Mouse (Mus musculus) intestine, embryonic 15.5 days (tissue): ENCODE results near the gene Klb. TPM values are rescaled to one million over a fixed set of nuclear protein-coding genes. Genes with fewer than 3 reads are reported as not detected.

Experiments
- ATAC-seq: fragments of 200-750 bp; cut with Nextera tagmentation; 2 replicates; pipeline ENCODE4 v1.8.0; 2017; ENCODE audit warnings: moderate TSS enrichment, moderate library complexity
- H3K27ac ChIP-seq: fragments of 300-500 bp; sonication (generic); 2 replicates; pipeline ENCODE4 v1.5.1; 2015; ENCODE audit warnings: mild to moderate bottlenecking, inconsistent platforms
- H3K27me3 ChIP-seq: fragments of 300-500 bp; sonication (generic); replicated peaks from 2 replicates; pipeline ENCODE4 v1.6.1; 2015; ENCODE audit warnings: inconsistent platforms
- H3K36me3 ChIP-seq: fragments of 300-500 bp; sonication (generic); 2 replicates; pipeline ENCODE4 v1.6.1; 2015; ENCODE audit warnings: inconsistent platforms
- H3K4me1 ChIP-seq: fragments of 300-500 bp; sonication (generic); replicated peaks from 2 replicates; pipeline ENCODE4 v1.6.1; 2015; ENCODE audit warnings: inconsistent platforms
- H3K4me2 ChIP-seq: fragments of 300-500 bp; sonication (generic); replicated peaks from 2 replicates; pipeline ENCODE4 v1.6.1; 2015; ENCODE audit warnings: mild to moderate bottlenecking, inconsistent platforms
- H3K4me3 ChIP-seq: fragments of 300-500 bp; sonication (generic); replicated peaks from 2 replicates; pipeline ENCODE4 v1.5.1; 2015; ENCODE audit warnings: inconsistent platforms
- H3K9ac ChIP-seq: fragments of 300-500 bp; sonication (generic); 2 replicates; pipeline ENCODE4 v1.6.1; 2015; ENCODE audit warnings: inconsistent platforms
- H3K9me3 ChIP-seq: fragments of 300-500 bp; sonication (generic); 2 replicates; pipeline ENCODE4 v1.6.1; 2016; ENCODE audit warnings: inconsistent platforms
- WGBS: fragments of 180-500 bp; shearing (Covaris S2); methylation state at CpG from one replicate; pipeline ENCODE4 v1.1.7; 2015; 5-methylcytosine and 5-hydroxymethylcytosine counted together
- polyA plus RNA-seq: library from polyadenylated mRNA; unstranded; fragments of >200 nt; fragmentation: Nextera tagmentation; extraction: Ambion mirVana; gene quantifications from 2 replicates; pipeline ENCODE4 v1.2.1, GENCODE M21; 2015

Gene Klb
- polyA plus RNA-seq, 1 experiment from 2014 or later, result 1.7 TPM

- H3K9me3 ChIP-seq, result no peaks in the 10 kb centered on the region
- 0 out of 2 replicates have a peak, but pooled peaks cover 3% of the 10 kb centered on the region for H3K4me1 ChIP-seq
- H3K27ac ChIP-seq, result peak within 1 kb of the TSS; percentile 88
- H3K36me3 ChIP-seq, result 0 out of 2 replicates have a peak, but pooled peaks cover 2% of the 10 kb centered on the region
- ATAC-seq, result peak; percentile 97
- H3K4me3 ChIP-seq, result peak within 1 kb of the TSS; percentile 91
- no peaks in the 10 kb centered on the region for H3K27me3 ChIP-seq
- H3K9ac ChIP-seq, result peak within 1 kb of the TSS; percentile 88
- peak within 1 kb of the TSS; percentile 82 for H3K4me2 ChIP-seq
- WGBS, result under 1% methylated on average over 65 of the region's 65 CpGs
Measured at GRCm38 (mm10) chr5:65335298-65336074, 12.6 kb upstream of the Klb start, which contains the start of gene Rfc1. TSS of gene Rfc1 (minus strand) at chr5:65335670.

- peak; percentile 8; the same call in 1 of the 2 replicates for ATAC-seq
- Histone ChIP-seq H3K27me3 (no peaks in the 10 kb centered on the region), H3K36me3 (0 out of 2 replicates have a peak, but pooled peaks cover 2% of the 10 kb centered on the region), H3K4me2 (peak overlapping the region; percentile 82), H3K9me3 (no peaks in the 10 kb centered on the region), H3K27ac (no peak overlapping the region), H3K9ac (0 out of 2 replicates have a peak overlapping the region, but pooled peaks have one; percentile 88), H3K4me3 (peak overlapping the region; percentile 91), H3K4me1 (0 out of 2 replicates have a peak, but pooled peaks cover 3% of the 10 kb centered on the region)
- 27% methylated on average over 4 of the region's 4 CpGs for WGBS
Measured at GRCm38 (mm10) chr5:65336075-65336355, 12.1 kb upstream of the Klb start.

GRCm38 (mm10) chr5:65338394-65338793 lies 9.7 kb upstream of the Klb start:
- 81% methylated on average over 6 of the region's 6 CpGs for WGBS
- no peaks in the 10 kb centered on the region for H3K27me3 ChIP-seq
- H3K36me3 ChIP-seq, result no peaks in the 10 kb centered on the region
- no peak overlapping the region for H3K4me2 ChIP-seq
- no peak overlapping the region for H3K4me3 ChIP-seq
- H3K4me1 ChIP-seq, result 0 out of 2 replicates have a peak, but pooled peaks cover 3% of the 10 kb centered on the region
- no peak for ATAC-seq
- H3K9me3 ChIP-seq, result no peaks in the 10 kb centered on the region
- no peak overlapping the region for H3K9ac ChIP-seq
- H3K27ac ChIP-seq, result no peak overlapping the region

GRCm38 (mm10) chr5:65340167-65340566 lies 7.9 kb upstream of the Klb start:
- 18% methylated on average over 4 of the region's 4 CpGs for WGBS
- H3K4me2 ChIP-seq, result no peak overlapping the region
- no peak overlapping the region for H3K4me3 ChIP-seq
- H3K9ac ChIP-seq, result no peak overlapping the region
- H3K4me1 ChIP-seq, result no peaks in the 10 kb centered on the region
- H3K27me3 ChIP-seq, result no peaks in the 10 kb centered on the region
- no peak overlapping the region for H3K27ac ChIP-seq
- H3K9me3 ChIP-seq, result no peaks in the 10 kb centered on the region
- H3K36me3 ChIP-seq, result no peaks in the 10 kb centered on the region
- ATAC-seq, result no peak

- H3K4me2 ChIP-seq, result 0 out of 2 replicates have a peak overlapping the region, but pooled peaks have one; percentile 6
- WGBS, result 64% methylated on average over 10 of the region's 10 CpGs
- H3K27me3 ChIP-seq, result no peaks in the 10 kb centered on the region
- H3K4me1 ChIP-seq, result no peaks in the 10 kb centered on the region
- ATAC-seq, result no peak
- no peak overlapping the region for H3K27ac ChIP-seq
- no peak overlapping the region for H3K4me3 ChIP-seq
- H3K36me3 ChIP-seq, result no peaks in the 10 kb centered on the region
- H3K9me3 ChIP-seq, result no peaks in the 10 kb centered on the region
- no peak overlapping the region for H3K9ac ChIP-seq
Measured at GRCm38 (mm10) chr5:65350508-65350907, 2.4 kb downstream of the Klb start.

GRCm38 (mm10) chr5:65354097-65354496 lies 6.0 kb downstream of the Klb start:
- Histone ChIP-seq H3K4me3 (no peak overlapping the region), H3K4me2 (no peak overlapping the region), H3K27ac (no peak overlapping the region), H3K4me1 (no peaks in the 10 kb centered on the region), H3K36me3 (no peaks in the 10 kb centered on the region), H3K9ac (no peak overlapping the region), H3K9me3 (no peaks in the 10 kb centered on the region), H3K27me3 (no peaks in the 10 kb centered on the region)
- no peak for ATAC-seq
- 66% methylated on average over 3 of the region's 3 CpGs for WGBS

- no peak for ATAC-seq
- no peaks in the 10 kb centered on the region for H3K4me1 ChIP-seq
Measured at GRCm38 (mm10) chr5:65354985-65355384, 6.9 kb downstream of the Klb start.

GRCm38 (mm10) chr5:65356851-65357250 lies 8.7 kb downstream of the Klb start:
- Histone ChIP-seq H3K4me1 (no peaks in the 10 kb centered on the region), H3K4me2 (no peak overlapping the region), H3K9ac (no peak overlapping the region), H3K36me3 (no peaks in the 10 kb centered on the region), H3K27me3 (no peaks in the 10 kb centered on the region), H3K4me3 (no peak overlapping the region), H3K27ac (no peak overlapping the region), H3K9me3 (no peaks in the 10 kb centered on the region)
- WGBS, result 76% methylated on average over 6 of the region's 6 CpGs
- ATAC-seq, result peak; percentile 91

More at GRCm38 (mm10) chr5:65354985-65355384, 6.9 kb downstream of the Klb start:
- H3K4me2 ChIP-seq, result no peak overlapping the region
- H3K36me3 ChIP-seq, result no peaks in the 10 kb centered on the region
- H3K9ac ChIP-seq, result no peak overlapping the region
- H3K4me3 ChIP-seq, result no peak overlapping the region
- 81% methylated on average over 5 of the region's 5 CpGs for WGBS
- H3K9me3 ChIP-seq, result no peaks in the 10 kb centered on the region
- no peak overlapping the region for H3K27ac ChIP-seq
- H3K27me3 ChIP-seq, result no peaks in the 10 kb centered on the region

GRCm38 (mm10) chr5:65357771-65358170 lies 9.7 kb downstream of the Klb start:
- Histone ChIP-seq H3K9me3 (no peaks in the 10 kb centered on the region), H3K4me3 (no peak overlapping the region), H3K36me3 (no peaks in the 10 kb centered on the region), H3K4me2 (no peak overlapping the region), H3K4me1 (no peaks in the 10 kb centered on the region), H3K27ac (no peak overlapping the region), H3K9ac (no peak overlapping the region), H3K27me3 (no peaks in the 10 kb centered on the region)
- no peak for ATAC-seq
- WGBS, result 86% methylated on average over 3 of the region's 3 CpGs

- no peaks in the 10 kb centered on the region for H3K9me3 ChIP-seq
- no peaks in the 10 kb centered on the region for H3K27me3 ChIP-seq
- no peak overlapping the region for H3K4me3 ChIP-seq
- ATAC-seq, result no peak
- H3K9ac ChIP-seq, result no peak overlapping the region
- H3K27ac ChIP-seq, result no peak overlapping the region
- 59% methylated on average over 11 of the region's 11 CpGs for WGBS
- H3K36me3 ChIP-seq, result no peaks in the 10 kb centered on the region
- H3K4me2 ChIP-seq, result no peak overlapping the region
- H3K4me1 ChIP-seq, result no peaks in the 10 kb centered on the region
Measured at GRCm38 (mm10) chr5:65367837-65368236, 19.7 kb downstream of the Klb start.

- Histone ChIP-seq H3K36me3 (no peaks in the 10 kb centered on the region), H3K9ac (no peak overlapping the region), H3K4me1 (no peaks in the 10 kb centered on the region), H3K4me2 (no peak overlapping the region), H3K9me3 (no peaks in the 10 kb centered on the region), H3K27ac (no peak overlapping the region), H3K4me3 (no peak overlapping the region), H3K27me3 (no peaks in the 10 kb centered on the region)
- ATAC-seq, result no peak
- WGBS, result 94% methylated on average over 7 of the region's 7 CpGs
Measured at GRCm38 (mm10) chr5:65371551-65371950, 23.4 kb downstream of the Klb start.

GRCm38 (mm10) chr5:65374746-65375145 lies 26.6 kb downstream of the Klb start:
- whole genome bisulfite sequencing, result 78% methylated on average over 7 of the region's 7 CpGs
- H3K4me1 ChIP-seq, result no peaks in the 10 kb centered on the region

GRCm38 (mm10) chr5:65385704-65386103 lies 37.6 kb downstream of the Klb start:
- Histone ChIP-seq H3K27ac (no peak overlapping the region), H3K9ac (no peak overlapping the region), H3K27me3 (no peaks in the 10 kb centered on the region), H3K4me3 (no peak overlapping the region), H3K4me1 (peaks cover 9% of the 10 kb centered on the region; the same call in 1 of the 2 replicates), H3K4me2 (no peak overlapping the region), H3K36me3 (peaks cover 19% of the 10 kb centered on the region; the same call in 1 of the 2 replicates), H3K9me3 (no peaks in the 10 kb centered on the region)
- ATAC-seq, result no peak
- WGBS, result 70% methylated on average over 2 of the region's 2 CpGs

More at GRCm38 (mm10) chr5:65374746-65375145, 26.6 kb downstream of the Klb start:
- no peak overlapping the region for H3K4me3 ChIP-seq
- no peak overlapping the region for H3K9ac ChIP-seq
- H3K4me2 ChIP-seq, result no peak overlapping the region
- no peak for ATAC-seq
- no peaks in the 10 kb centered on the region for H3K27me3 ChIP-seq
- H3K27ac ChIP-seq, result no peak overlapping the region
- no peaks in the 10 kb centered on the region for H3K36me3 ChIP-seq
- H3K9me3 ChIP-seq, result no peaks in the 10 kb centered on the region
